Mouse (Mus musculus): ENCODE results near the gene Poldip2. TPM values are rescaled to one million over a fixed set of nuclear protein-coding genes. Genes with fewer than 3 reads are reported as not detected.

Gene Poldip2
- polyA plus RNA-seq, 1 experiment from 2014 or later, result 169 TPM

GRCm38 (mm10) chr11:78515549-78516325 is 3.7 kb downstream of the Poldip2 start:
- ATAC-seq (ENCODE audit: low read depth), result no peak
- Histone ChIP-seq H3K36me3 (ENCODE audit: control insufficient read depth, insufficient read depth, low read length) (peaks cover 31% of the 10 kb centered on the region), H3K27me3 (ENCODE audit: control insufficient read depth, insufficient read depth, low read length) (no peaks in the 10 kb centered on the region), H3K27ac (ENCODE audit: low read depth, low read length) (no peak overlapping the region), H3K4me1 (ENCODE audit: control insufficient read depth, insufficient read depth, low read length) (peaks cover 13% of the 10 kb centered on the region), H3K4me2 (ENCODE audit: low read depth, low read length) (no peak overlapping the region), H3K4me3 (ENCODE audit: low read depth, low read length) (no peak overlapping the region), H3K9me3 (ENCODE audit: control insufficient read depth, low read length) (no peaks in the 10 kb centered on the region), H3K9ac (replicated peaks; ENCODE audit: low read depth, low read length) (no peak overlapping the region)
- WGBS, result 68% methylated on average over 2 of the region's 2 CpGs

- 92% methylated on average over 10 of the region's 10 CpGs for WGBS
- peaks cover 59% of the 10 kb centered on the region for H3K36me3 ChIP-seq (ENCODE audit: control insufficient read depth, insufficient read depth, low read length)
These were observed 6.9 kb downstream of the Poldip2 start for GRCm38 (mm10) chr11:78518931-78519330.

DNA sequence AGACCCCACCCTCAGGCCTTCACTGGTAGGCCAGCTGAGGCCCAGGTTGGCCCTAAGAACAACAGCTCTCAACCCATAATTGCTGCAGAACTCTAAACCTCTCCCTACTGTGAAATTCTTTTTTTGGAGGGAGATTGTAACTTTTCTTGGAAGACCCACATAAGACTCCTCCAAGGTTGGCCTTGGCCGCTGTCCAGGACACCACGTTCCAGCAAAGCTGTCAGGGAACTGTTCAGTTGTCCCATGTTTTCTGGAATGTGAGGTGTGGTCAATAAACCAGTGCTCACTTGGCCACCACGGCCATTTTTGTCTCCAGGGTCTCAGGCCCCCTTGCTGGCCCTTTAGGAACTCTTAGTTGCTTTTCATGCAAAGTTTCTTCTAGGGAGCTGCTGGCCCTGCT is 9.9 kb downstream of the Poldip2 start:
- WGBS, result 90% methylated on average over 3 of the region's 3 CpGs
- ATAC-seq (ENCODE audit: low read depth), result no peak
- Histone ChIP-seq H3K9me3 (ENCODE audit: control insufficient read depth, low read length) (no peaks in the 10 kb centered on the region), H3K4me1 (ENCODE audit: control insufficient read depth, insufficient read depth, low read length) (no peaks in the 10 kb centered on the region), H3K27me3 (ENCODE audit: control insufficient read depth, insufficient read depth, low read length) (no peaks in the 10 kb centered on the region), H3K36me3 (ENCODE audit: control insufficient read depth, insufficient read depth, low read length) (peaks cover 71% of the 10 kb centered on the region), H3K27ac (ENCODE audit: low read depth, low read length) (no peak overlapping the region), H3K9ac (replicated peaks; ENCODE audit: low read depth, low read length) (no peak overlapping the region), H3K4me3 (ENCODE audit: low read depth, low read length) (no peak overlapping the region), H3K4me2 (ENCODE audit: low read depth, low read length) (no peak overlapping the region)

More at GRCm38 (mm10) chr11:78518931-78519330, 6.9 kb downstream of the Poldip2 start:
- H3K27me3 ChIP-seq (ENCODE audit: control insufficient read depth, insufficient read depth, low read length), result no peaks in the 10 kb centered on the region
- H3K9me3 ChIP-seq (ENCODE audit: control insufficient read depth, low read length), result no peaks in the 10 kb centered on the region
- H3K4me3 ChIP-seq (ENCODE audit: low read depth, low read length), result no peak overlapping the region
- no peak overlapping the region for H3K27ac ChIP-seq (ENCODE audit: low read depth, low read length)
- H3K4me1 ChIP-seq (ENCODE audit: control insufficient read depth, insufficient read depth, low read length), result no peaks in the 10 kb centered on the region
- ATAC-seq (ENCODE audit: low read depth), result no peak
- no peak overlapping the region for H3K4me2 ChIP-seq (ENCODE audit: low read depth, low read length)
- no peak overlapping the region for H3K9ac ChIP-seq (replicated peaks; ENCODE audit: low read depth, low read length)

GRCm38 (mm10) chr11:78522481-78522997 is 10.5 kb downstream of the Poldip2 start:
- no peak overlapping the region for H3K4me3 ChIP-seq (ENCODE audit: low read depth, low read length)
- WGBS, result 88% methylated on average over 1 of the region's 1 CpGs
- H3K27me3 ChIP-seq (ENCODE audit: control insufficient read depth, insufficient read depth, low read length), result no peaks in the 10 kb centered on the region
- ATAC-seq (ENCODE audit: low read depth), result no peak
- no peak overlapping the region for H3K27ac ChIP-seq (ENCODE audit: low read depth, low read length)
- peaks cover 73% of the 10 kb centered on the region for H3K36me3 ChIP-seq (ENCODE audit: control insufficient read depth, insufficient read depth, low read length)
- no peak overlapping the region for H3K9ac ChIP-seq (replicated peaks; ENCODE audit: low read depth, low read length)
- H3K9me3 ChIP-seq (ENCODE audit: control insufficient read depth, low read length), result no peaks in the 10 kb centered on the region
- no peak overlapping the region for H3K4me2 ChIP-seq (ENCODE audit: low read depth, low read length)
- H3K4me1 ChIP-seq (ENCODE audit: control insufficient read depth, insufficient read depth, low read length), result no peaks in the 10 kb centered on the region

DNA sequence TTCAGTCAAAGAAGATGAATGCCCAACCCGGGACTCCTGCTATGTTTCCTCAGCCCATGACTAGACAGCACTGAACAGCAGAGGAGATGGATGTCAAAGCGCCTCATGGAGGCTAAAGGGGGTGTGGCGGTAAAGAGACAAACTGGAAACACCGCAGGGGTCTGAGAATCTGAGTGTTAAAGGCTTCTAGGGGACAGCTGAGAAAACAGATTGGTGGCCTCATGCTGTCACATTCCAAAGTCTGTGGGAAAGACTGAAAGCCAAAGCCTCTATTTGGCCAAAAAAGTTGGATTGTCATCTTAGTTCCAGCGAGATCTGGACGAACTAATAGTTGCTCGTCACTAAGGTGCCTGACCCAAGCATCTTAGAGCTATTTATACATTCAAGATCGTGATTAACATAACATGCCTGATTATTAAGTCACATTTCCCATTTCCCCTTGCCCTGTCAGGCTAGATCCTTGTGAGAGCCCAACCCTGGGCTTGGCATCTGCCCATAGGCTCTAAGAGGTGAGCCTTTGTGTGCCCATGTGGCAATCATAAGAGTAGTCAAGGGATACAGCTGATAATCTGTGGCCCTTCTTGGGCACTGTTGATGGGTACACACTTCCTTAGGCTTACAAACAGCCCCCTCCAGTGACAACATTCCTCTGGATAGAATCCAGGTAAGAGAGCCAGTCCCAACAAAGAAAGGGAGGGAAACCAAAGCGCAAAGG is 11.4 kb downstream of the Poldip2 start:
- no peaks in the 10 kb centered on the region for H3K9me3 ChIP-seq (ENCODE audit: control insufficient read depth, low read length)
- ATAC-seq (ENCODE audit: low read depth), result no peak
- H3K36me3 ChIP-seq (ENCODE audit: control insufficient read depth, insufficient read depth, low read length), result peaks cover 74% of the 10 kb centered on the region
- no peaks in the 10 kb centered on the region for H3K27me3 ChIP-seq (ENCODE audit: control insufficient read depth, insufficient read depth, low read length)
- H3K4me2 ChIP-seq (ENCODE audit: low read depth, low read length), result no peak overlapping the region
- H3K4me3 ChIP-seq (ENCODE audit: low read depth, low read length), result no peak overlapping the region
- 80% methylated on average over 9 of the region's 9 CpGs for WGBS
- H3K4me1 ChIP-seq (ENCODE audit: control insufficient read depth, insufficient read depth, low read length), result no peaks in the 10 kb centered on the region
- no peak overlapping the region for H3K27ac ChIP-seq (ENCODE audit: low read depth, low read length)
- H3K9ac ChIP-seq (replicated peaks; ENCODE audit: low read depth, low read length), result no peak overlapping the region

GRCm38 (mm10) chr11:78524838-78525237 is 12.8 kb downstream of the Poldip2 start:
- Histone ChIP-seq H3K36me3 (ENCODE audit: control insufficient read depth, insufficient read depth, low read length) (peaks cover 70% of the 10 kb centered on the region), H3K4me1 (ENCODE audit: control insufficient read depth, insufficient read depth, low read length) (no peaks in the 10 kb centered on the region), H3K9me3 (ENCODE audit: control insufficient read depth, low read length) (no peaks in the 10 kb centered on the region), H3K9ac (replicated peaks; ENCODE audit: low read depth, low read length) (no peak overlapping the region), H3K27ac (ENCODE audit: low read depth, low read length) (no peak overlapping the region), H3K4me3 (ENCODE audit: low read depth, low read length) (no peak overlapping the region), H3K4me2 (ENCODE audit: low read depth, low read length) (no peak overlapping the region), H3K27me3 (ENCODE audit: control insufficient read depth, insufficient read depth, low read length) (no peaks in the 10 kb centered on the region)
- 72% methylated on average over 2 of the region's 2 CpGs for WGBS
- ATAC-seq (ENCODE audit: low read depth), result no peak

DNA sequence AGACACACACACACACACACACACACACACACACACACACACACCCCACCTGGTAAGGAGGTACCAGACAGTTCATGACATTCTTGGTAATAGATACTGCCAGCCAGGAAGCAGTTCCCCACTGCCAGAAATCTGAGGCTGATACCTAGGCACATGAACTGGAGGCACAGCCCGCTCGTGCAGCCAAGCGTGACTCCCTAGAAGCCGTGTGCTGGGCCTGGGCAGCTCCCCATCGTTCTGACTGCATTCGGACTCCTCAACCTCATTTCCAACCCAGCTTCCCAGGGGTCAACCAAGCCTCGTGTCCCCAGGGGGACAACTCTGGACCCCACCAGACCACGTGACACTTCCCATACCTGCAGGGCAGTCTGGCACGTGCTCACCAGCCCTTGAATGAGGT is 16.7 kb downstream of the Poldip2 start:
- peaks cover 44% of the 10 kb centered on the region for H3K36me3 ChIP-seq (ENCODE audit: control insufficient read depth, insufficient read depth, low read length)
- no peak overlapping the region for H3K27ac ChIP-seq (ENCODE audit: low read depth, low read length)
- no peak overlapping the region for H3K9ac ChIP-seq (replicated peaks; ENCODE audit: low read depth, low read length)
- H3K4me2 ChIP-seq (ENCODE audit: low read depth, low read length), result no peak overlapping the region
- no peak for ATAC-seq (ENCODE audit: low read depth)
- WGBS, result 86% methylated on average over 9 of the region's 9 CpGs
- H3K27me3 ChIP-seq (ENCODE audit: control insufficient read depth, insufficient read depth, low read length), result no peaks in the 10 kb centered on the region
- H3K4me1 ChIP-seq (ENCODE audit: control insufficient read depth, insufficient read depth, low read length), result no peaks in the 10 kb centered on the region
- no peak overlapping the region for H3K4me3 ChIP-seq (ENCODE audit: low read depth, low read length)
- H3K9me3 ChIP-seq (ENCODE audit: control insufficient read depth, low read length), result no peaks in the 10 kb centered on the region

DNA sequence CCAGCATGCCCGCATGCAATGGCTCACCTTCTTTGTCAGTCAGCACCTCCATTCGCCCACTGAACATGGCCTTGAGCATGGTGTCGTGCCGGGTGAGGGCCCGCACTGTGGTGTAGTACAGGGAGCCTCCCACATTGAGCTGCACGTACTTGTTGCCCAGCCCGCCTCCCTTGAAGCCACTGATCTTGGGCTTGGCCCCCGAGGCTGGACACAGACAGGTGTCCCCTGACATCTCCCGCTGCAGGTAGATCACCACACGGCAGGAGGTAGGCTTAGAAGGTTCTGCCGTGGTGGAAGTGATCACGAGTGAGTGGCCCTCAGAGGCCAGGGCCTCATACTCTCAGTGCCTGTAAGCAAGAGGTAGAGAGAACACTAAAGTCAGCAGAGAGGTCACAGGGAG is 18.0 kb downstream of the Poldip2 start:
- no peaks in the 10 kb centered on the region for H3K27me3 ChIP-seq (ENCODE audit: control insufficient read depth, insufficient read depth, low read length)
- no peak overlapping the region for H3K27ac ChIP-seq (ENCODE audit: low read depth, low read length)
- no peak for ATAC-seq (ENCODE audit: low read depth)
- H3K9me3 ChIP-seq (ENCODE audit: control insufficient read depth, low read length), result no peaks in the 10 kb centered on the region
- 94% methylated on average over 12 of the region's 12 CpGs for WGBS
- no peak overlapping the region for H3K4me3 ChIP-seq (ENCODE audit: low read depth, low read length)
- H3K9ac ChIP-seq (replicated peaks; ENCODE audit: low read depth, low read length), result no peak overlapping the region
- peaks cover 5% of the 10 kb centered on the region for H3K4me1 ChIP-seq (ENCODE audit: control insufficient read depth, insufficient read depth, low read length)
- H3K4me2 ChIP-seq (ENCODE audit: low read depth, low read length), result no peak overlapping the region
- H3K36me3 ChIP-seq (ENCODE audit: control insufficient read depth, insufficient read depth, low read length), result peaks cover 34% of the 10 kb centered on the region

DNA sequence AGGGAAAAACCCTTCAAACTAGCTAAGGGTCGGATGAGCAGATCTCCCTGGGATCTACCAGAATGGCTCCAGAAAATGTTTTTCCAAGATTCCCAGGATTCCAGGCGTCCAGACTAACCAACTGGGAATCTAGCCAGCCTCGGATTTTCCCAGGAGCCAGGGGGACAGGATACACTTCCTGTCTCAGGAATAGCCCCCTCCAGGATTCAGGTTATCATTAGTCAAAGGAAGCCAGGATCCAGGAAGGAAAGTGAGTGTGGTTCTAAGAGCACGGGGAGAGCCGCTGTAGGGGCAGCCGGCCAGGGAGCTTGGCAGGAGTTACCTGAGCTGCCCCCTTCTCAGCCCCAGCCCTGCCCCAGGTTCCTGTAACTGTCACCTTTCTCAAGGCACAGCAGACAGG is 19.1 kb downstream of the Poldip2 start:
- Histone ChIP-seq H3K9ac (replicated peaks; ENCODE audit: low read depth, low read length) (no peak overlapping the region), H3K27ac (ENCODE audit: low read depth, low read length) (no peak overlapping the region), H3K27me3 (ENCODE audit: control insufficient read depth, insufficient read depth, low read length) (no peaks in the 10 kb centered on the region), H3K4me3 (ENCODE audit: low read depth, low read length) (no peak overlapping the region), H3K36me3 (ENCODE audit: control insufficient read depth, insufficient read depth, low read length) (peaks cover 25% of the 10 kb centered on the region), H3K4me1 (ENCODE audit: control insufficient read depth, insufficient read depth, low read length) (peaks cover 9% of the 10 kb centered on the region), H3K4me2 (ENCODE audit: low read depth, low read length) (no peak overlapping the region), H3K9me3 (ENCODE audit: control insufficient read depth, low read length) (no peaks in the 10 kb centered on the region)
- no peak for ATAC-seq (ENCODE audit: low read depth)
- 82% methylated on average over 6 of the region's 6 CpGs for WGBS
